Mouse (Mus musculus) intestine, postnatal 0 days (tissue): ENCODE measurements at regions not wholly inside any gene's neighbourhood (a gene's known extent, or its start where the extent isn't known, plus 50 kb on each side); places are given as distances from the start of the nearest gene placed in this dataset.

ENCODE experiments used
- ATAC-seq: fragments of 200-750 bp; cut with Nextera tagmentation; 2 replicates; pipeline ENCODE4 v1.8.0; 2017; ENCODE audit warnings: mild to moderate bottlenecking, moderate TSS enrichment, moderate library complexity
- H3K27ac ChIP-seq: fragments of 300-500 bp; sonication (generic); 2 replicates; pipeline ENCODE4 v1.5.1; 2014; ENCODE audit warnings: mild to moderate bottlenecking, low read depth, low read length, moderate library complexity
- H3K27me3 ChIP-seq: fragments of 300-500 bp; sonication (generic); replicated peaks from 2 replicates; pipeline ENCODE4 v1.6.1; 2014; ENCODE audit warnings: low read length, mixed read lengths; ENCODE audit not compliant: control insufficient read depth, insufficient read depth
- H3K36me3 ChIP-seq: fragments of 300-500 bp; sonication (generic); 2 replicates; pipeline ENCODE4 v1.6.1; 2014; ENCODE audit warnings: mild to moderate bottlenecking, moderate library complexity; ENCODE audit not compliant: control insufficient read depth, insufficient read depth
- H3K4me1 ChIP-seq: fragments of 300-500 bp; sonication (generic); replicated peaks from 2 replicates; pipeline ENCODE4 v1.6.1; 2014; ENCODE audit warnings: antibody characterized with exemption, low read length, mixed read lengths; ENCODE audit not compliant: control insufficient read depth, insufficient read depth
- H3K4me2 ChIP-seq: fragments of 300-500 bp; sonication (generic); replicated peaks from 2 replicates; pipeline ENCODE4 v1.6.1; 2014; ENCODE audit warnings: low read depth, mild to moderate bottlenecking, moderate library complexity
- H3K4me3 ChIP-seq: fragments of 300-500 bp; sonication (generic); 2 replicates; pipeline ENCODE4 v1.5.1; 2014; ENCODE audit warnings: low read depth, low read length
- H3K9ac ChIP-seq: fragments of 300-500 bp; sonication (generic); 2 replicates; pipeline ENCODE4 v1.6.1; 2014; ENCODE audit warnings: mild to moderate bottlenecking, low read depth, low read length
- H3K9me3 ChIP-seq: fragments of 300-500 bp; sonication (generic); 2 replicates; pipeline ENCODE4 v1.6.1; 2016; ENCODE audit warnings: mixed run types; ENCODE audit not compliant: control insufficient read depth
- CTCF ChIP-seq: sonication (generic); IDR thresholded peaks from 2 replicates; pipeline ENCODE4 v1.5.1; 2016; ENCODE audit warnings: low read depth, mild to moderate bottlenecking, control low read depth, antibody characterized with exemption, moderate library complexity
- WGBS: fragments of 180-500 bp; shearing (Covaris S2); extraction: QIAGEN DNeasy Blood & Tissue Kit; methylation state at CpG from one replicate; pipeline ENCODE4 v1.1.7; 2014; 5-methylcytosine and 5-hydroxymethylcytosine counted together

- H3K36me3 ChIP-seq = no peaks in the 10 kb centered on the region
- H3K9ac ChIP-seq = no peak overlapping the region
- ATAC-seq = no peak
- 83% methylated on average over 7 of the region's 7 CpGs for WGBS
- no peak overlapping the region for H3K4me2 ChIP-seq
- no peak overlapping the region for H3K4me3 ChIP-seq
- no peaks in the 10 kb centered on the region for H3K27me3 ChIP-seq
- TF ChIP-seq CTCF = no peak
- H3K4me1 ChIP-seq = no peaks in the 10 kb centered on the region
- no peaks in the 10 kb centered on the region for H3K9me3 ChIP-seq
- H3K27ac ChIP-seq = no peak overlapping the region
Measured at GRCm38 (mm10) chr16:21298866-21299265, 94.3 kb downstream of the Ephb3 start.

- TF ChIP-seq CTCF = no peak
- Histone ChIP-seq H3K9ac (no peak overlapping the region), H3K4me3 (no peak overlapping the region), H3K36me3 (no peaks in the 10 kb centered on the region), H3K4me2 (no peak overlapping the region), H3K4me1 (no peaks in the 10 kb centered on the region), H3K27me3 (0 out of 2 replicates have a peak, but pooled peaks cover 3% of the 10 kb centered on the region), H3K27ac (no peak overlapping the region), H3K9me3 (no peaks in the 10 kb centered on the region)
- WGBS = 91% methylated on average over 3 of the region's 3 CpGs
- ATAC-seq = no peak
Measured at GRCm38 (mm10) chr16:21305859-21306258, 101.3 kb downstream of the Ephb3 start.

DNA sequence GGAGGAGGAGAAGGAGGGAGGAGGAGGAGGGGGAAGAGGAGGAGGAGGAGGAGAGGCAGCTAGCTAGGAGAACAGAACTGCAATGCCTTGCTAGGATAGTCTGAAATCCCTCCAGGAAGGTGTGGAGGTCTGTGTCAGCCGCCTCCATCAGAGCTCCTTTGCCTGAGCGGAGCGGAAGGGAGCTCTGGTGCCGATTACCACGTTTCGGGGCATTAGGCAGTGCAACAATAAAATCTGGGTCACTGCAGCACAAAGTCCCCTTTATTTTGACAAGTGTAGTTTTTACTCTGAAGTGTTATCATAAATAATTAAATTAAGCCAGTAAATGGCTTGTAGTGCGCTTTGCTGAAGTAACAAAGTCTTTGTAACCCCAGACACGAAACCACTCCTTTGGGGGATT, 104.0 kb downstream of the Ephb3 start:
- Histone ChIP-seq H3K4me2 (no peak overlapping the region), H3K4me1 (no peaks in the 10 kb centered on the region), H3K27me3 (0 out of 2 replicates have a peak, but pooled peaks cover 3% of the 10 kb centered on the region), H3K27ac (no peak overlapping the region), H3K36me3 (no peaks in the 10 kb centered on the region), H3K4me3 (no peak overlapping the region), H3K9me3 (no peaks in the 10 kb centered on the region), H3K9ac (no peak overlapping the region)
- TF ChIP-seq CTCF = no peak
- no peak for ATAC-seq
- 82% methylated on average over 8 of the region's 8 CpGs for WGBS

- no peak for TF ChIP-seq CTCF
- Histone ChIP-seq H3K9me3 (no peaks in the 10 kb centered on the region), H3K4me3 (peak overlapping the region; percentile 40), H3K27ac (peak overlapping the region; percentile 47; the same call in 1 of the 2 replicates), H3K9ac (peak overlapping the region; percentile 52), H3K36me3 (no peaks in the 10 kb centered on the region), H3K27me3 (0 out of 2 replicates have a peak, but pooled peaks cover 3% of the 10 kb centered on the region), H3K4me1 (no peaks in the 10 kb centered on the region), H3K4me2 (peak overlapping the region; percentile 87)
- WGBS = 5% methylated on average over 34 of the region's 35 CpGs
- peak; percentile 71 for ATAC-seq
Measured at GRCm38 (mm10) chr16:21310636-21311615, 106.4 kb downstream of the Ephb3 start.

DNA sequence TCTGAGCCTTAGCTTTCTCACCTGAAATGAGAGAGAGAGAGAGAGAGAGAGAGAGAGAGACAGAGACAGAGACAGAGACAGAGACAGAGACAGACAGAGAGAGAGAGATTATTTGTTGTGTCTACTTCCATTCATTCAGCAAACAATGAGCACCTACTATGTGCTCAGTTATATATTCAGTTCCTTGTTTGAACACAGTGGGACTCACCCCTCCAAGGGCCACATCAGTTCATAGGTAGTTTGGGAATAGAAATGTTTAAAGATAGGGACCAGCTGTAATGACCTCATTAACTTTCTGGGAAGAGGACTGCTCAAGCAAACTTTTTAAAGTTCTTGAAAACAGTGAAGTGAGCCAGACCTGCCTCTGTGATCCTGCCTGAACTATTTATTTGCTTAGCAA, 107.2 kb downstream of the Ephb3 start:
- Histone ChIP-seq H3K27me3 (0 out of 2 replicates have a peak, but pooled peaks cover 3% of the 10 kb centered on the region), H3K9me3 (no peaks in the 10 kb centered on the region), H3K27ac (no peak overlapping the region), H3K36me3 (no peaks in the 10 kb centered on the region), H3K4me1 (no peaks in the 10 kb centered on the region), H3K9ac (no peak overlapping the region), H3K4me2 (no peak overlapping the region), H3K4me3 (no peak overlapping the region)
- ATAC-seq = no peak
- TF ChIP-seq CTCF = no peak

GRCm38 (mm10) chr16:21315751-21316151, 107.2 kb upstream of the Vps8 start:
- H3K27ac ChIP-seq = no peak overlapping the region
- 10% methylated on average over 6 of the region's 6 CpGs for WGBS
- no peak for TF ChIP-seq CTCF
- no peak overlapping the region for H3K9ac ChIP-seq
- no peaks in the 10 kb centered on the region for H3K4me1 ChIP-seq
- no peaks in the 10 kb centered on the region for H3K36me3 ChIP-seq
- H3K9me3 ChIP-seq = no peaks in the 10 kb centered on the region
- ATAC-seq = no peak
- H3K4me3 ChIP-seq = no peak overlapping the region
- H3K27me3 ChIP-seq = no peaks in the 10 kb centered on the region
- H3K4me2 ChIP-seq = no peak overlapping the region
